Mouse (Mus musculus) erythroblast, embryonic 14.5 days (primary cell): Measurements from ENCODE around the gene Swap70.

Experiments used
- GATA1 ChIP-seq: IDR thresholded peaks from 2 replicates; pipeline ENCODE4 v1.6.1; 2012; ENCODE audit warnings: low read length, inconsistent platforms, mixed read lengths
- TAL1 ChIP-seq: IDR thresholded peaks from 3 replicates; pipeline ENCODE4 v1.6.1; 2012; ENCODE audit warnings: low read length, inconsistent platforms, mixed read lengths

GRCm38 (mm10) chr7:110315352-110315751, 93.8 kb downstream of the Swap70 start:
- no peak for TF ChIP-seq GATA1
- TF ChIP-seq TAL1 = no peak
